Mouse (Mus musculus): ENCODE results near the gene Vmn1r55. TPM values are rescaled to one million over a fixed set of nuclear protein-coding genes. Genes with fewer than 3 reads are reported as not detected.

Gene Vmn1r55
- polyA plus RNA-seq (2015; fragmentation: Illumina TruSeq; extraction: RNeasy Lipid Tissue Mini Kit (QIAGEN cat#74804); ENCODE audit: insufficient read depth, low replicate concordance) = not detected

GRCm38 (mm10) chr7:5149570-5149969 lies at the start of gene Vmn1r55:
Gene Vmn1r55, minus strand, starts transcription at chr7:5149670.

GRCm38 (mm10) chr7:5196647-5197046 lies 47.2 kb upstream of the Vmn1r55 start, which contains the start of gene Vmn1r56:
Gene Vmn1r56, minus strand, starts transcription at chr7:5196747.

GRCm38 (mm10) chr7:5125549-5126406 lies 23.7 kb downstream of the Vmn1r55 start, which contains the start of gene Rasl2-9:
Gene Rasl2-9, minus strand, starts transcription at chr7:5125950.

GRCm38 (mm10) chr7:5116850-5117249 lies 32.6 kb downstream of the Vmn1r55 start, which contains the start of gene Rfpl4:
Gene Rfpl4, minus strand, starts transcription at chr7:5116950.

GRCm38 (mm10) chr7:5080010-5080751 lies 69.3 kb downstream of the Vmn1r55 start, which contains the start of gene Epn1:
Gene Epn1, plus strand, starts transcription at chr7:5080235.

Other genes with a start within 250 kb of the Vmn1r55 start
- not detected for gene Gm36210, start 243.2 kb downstream of the Vmn1r55 start, polyA plus RNA-seq (2015; fragmentation: Illumina TruSeq; extraction: RNeasy Lipid Tissue Mini Kit (QIAGEN cat#74804); ENCODE audit: insufficient read depth, low replicate concordance)
- gene Zfp628, start 234.5 kb downstream of the Vmn1r55 start, polyA plus RNA-seq (2015; fragmentation: Illumina TruSeq; extraction: RNeasy Lipid Tissue Mini Kit (QIAGEN cat#74804); ENCODE audit: insufficient read depth, low replicate concordance) = 1.1 TPM
- gene Nat14, start 227.6 kb downstream of the Vmn1r55 start, polyA plus RNA-seq (2015; fragmentation: Illumina TruSeq; extraction: RNeasy Lipid Tissue Mini Kit (QIAGEN cat#74804); ENCODE audit: insufficient read depth, low replicate concordance) = 2.1 TPM
- 1.2 TPM for gene Ssc5d, start 223.9 kb downstream of the Vmn1r55 start, polyA plus RNA-seq (2015; fragmentation: Illumina TruSeq; extraction: RNeasy Lipid Tissue Mini Kit (QIAGEN cat#74804); ENCODE audit: insufficient read depth, low replicate concordance)
- 0.76 TPM for gene Sbk2, start 185.3 kb downstream of the Vmn1r55 start, polyA plus RNA-seq (2015; fragmentation: Illumina TruSeq; extraction: RNeasy Lipid Tissue Mini Kit (QIAGEN cat#74804); ENCODE audit: insufficient read depth, low replicate concordance)
- gene Sbk3, start 178.5 kb downstream of the Vmn1r55 start, polyA plus RNA-seq (2015; fragmentation: Illumina TruSeq; extraction: RNeasy Lipid Tissue Mini Kit (QIAGEN cat#74804); ENCODE audit: insufficient read depth, low replicate concordance) = not detected
- gene Zfp579, start 153.5 kb downstream of the Vmn1r55 start, polyA plus RNA-seq (2015; fragmentation: Illumina TruSeq; extraction: RNeasy Lipid Tissue Mini Kit (QIAGEN cat#74804); ENCODE audit: insufficient read depth, low replicate concordance) = 38.0 TPM
- gene Zfp524, start 135.3 kb downstream of the Vmn1r55 start, polyA plus RNA-seq (2015; fragmentation: Illumina TruSeq; extraction: RNeasy Lipid Tissue Mini Kit (QIAGEN cat#74804); ENCODE audit: insufficient read depth, low replicate concordance) = 1.5 TPM
- 22.3 TPM for gene Fiz1, start 135.0 kb downstream of the Vmn1r55 start, polyA plus RNA-seq (2015; fragmentation: Illumina TruSeq; extraction: RNeasy Lipid Tissue Mini Kit (QIAGEN cat#74804); ENCODE audit: insufficient read depth, low replicate concordance)
- gene Gm44973, start 134.2 kb downstream of the Vmn1r55 start, polyA plus RNA-seq (2015; fragmentation: Illumina TruSeq; extraction: RNeasy Lipid Tissue Mini Kit (QIAGEN cat#74804); ENCODE audit: insufficient read depth, low replicate concordance) = 0.32 TPM
- 25.1 TPM for gene Zfp865, start 129.3 kb downstream of the Vmn1r55 start, polyA plus RNA-seq (2015; fragmentation: Illumina TruSeq; extraction: RNeasy Lipid Tissue Mini Kit (QIAGEN cat#74804); ENCODE audit: insufficient read depth, low replicate concordance)
- gene Ccdc106, start 129.1 kb downstream of the Vmn1r55 start, polyA plus RNA-seq (2015; fragmentation: Illumina TruSeq; extraction: RNeasy Lipid Tissue Mini Kit (QIAGEN cat#74804); ENCODE audit: insufficient read depth, low replicate concordance) = not detected
- gene 4632433K11Rik, start 115.6 kb downstream of the Vmn1r55 start, polyA plus RNA-seq (2015; fragmentation: Illumina TruSeq; extraction: RNeasy Lipid Tissue Mini Kit (QIAGEN cat#74804); ENCODE audit: insufficient read depth, low replicate concordance) = 3.0 TPM
- 4.7 TPM for gene Zfp784, start 111.2 kb downstream of the Vmn1r55 start, polyA plus RNA-seq (2015; fragmentation: Illumina TruSeq; extraction: RNeasy Lipid Tissue Mini Kit (QIAGEN cat#74804); ENCODE audit: insufficient read depth, low replicate concordance)
- 2.7 TPM for gene Zfp580, start 98.1 kb downstream of the Vmn1r55 start, polyA plus RNA-seq (2015; fragmentation: Illumina TruSeq; extraction: RNeasy Lipid Tissue Mini Kit (QIAGEN cat#74804); ENCODE audit: insufficient read depth, low replicate concordance)
- gene U2af2, start 87.5 kb downstream of the Vmn1r55 start, polyA plus RNA-seq (2015; fragmentation: Illumina TruSeq; extraction: RNeasy Lipid Tissue Mini Kit (QIAGEN cat#74804); ENCODE audit: insufficient read depth, low replicate concordance) = 149 TPM
- gene Epn1, start 69.4 kb downstream of the Vmn1r55 start, polyA plus RNA-seq (2015; fragmentation: Illumina TruSeq; extraction: RNeasy Lipid Tissue Mini Kit (QIAGEN cat#74804); ENCODE audit: insufficient read depth, low replicate concordance) = 42.4 TPM
- gene Rfpl4, start 32.7 kb downstream of the Vmn1r55 start, polyA plus RNA-seq (2015; fragmentation: Illumina TruSeq; extraction: RNeasy Lipid Tissue Mini Kit (QIAGEN cat#74804); ENCODE audit: insufficient read depth, low replicate concordance) = not detected
- 1.2 TPM for gene Rasl2-9, start 23.7 kb downstream of the Vmn1r55 start, polyA plus RNA-seq (2015; fragmentation: Illumina TruSeq; extraction: RNeasy Lipid Tissue Mini Kit (QIAGEN cat#74804); ENCODE audit: insufficient read depth, low replicate concordance)
- gene Vmn1r56, start 47.1 kb upstream of the Vmn1r55 start, polyA plus RNA-seq (2015; fragmentation: Illumina TruSeq; extraction: RNeasy Lipid Tissue Mini Kit (QIAGEN cat#74804); ENCODE audit: insufficient read depth, low replicate concordance) = not detected
- gene Vmn1r57, start 68.8 kb upstream of the Vmn1r55 start, polyA plus RNA-seq (2015; fragmentation: Illumina TruSeq; extraction: RNeasy Lipid Tissue Mini Kit (QIAGEN cat#74804); ENCODE audit: insufficient read depth, low replicate concordance) = not detected
- gene Gm5065, start 200.9 kb upstream of the Vmn1r55 start, polyA plus RNA-seq (2015; fragmentation: Illumina TruSeq; extraction: RNeasy Lipid Tissue Mini Kit (QIAGEN cat#74804); ENCODE audit: insufficient read depth, low replicate concordance) = not detected
- not detected for gene Nlrp2, start 201.4 kb upstream of the Vmn1r55 start, polyA plus RNA-seq (2015; fragmentation: Illumina TruSeq; extraction: RNeasy Lipid Tissue Mini Kit (QIAGEN cat#74804); ENCODE audit: insufficient read depth, low replicate concordance)